Mouse (Mus musculus): ENCODE data around the gene Krt39. TPM values are rescaled to one million over a fixed set of nuclear protein-coding genes. Genes with fewer than 3 reads are reported as not detected.

Gene Krt39
- polyA plus RNA-seq, 1 experiment: not detected

GRCm38 (mm10) chr11:99493574-99493850, 27.6 kb downstream of the Krt39 start:
- WGBS: 18% methylated on average over 5 of the region's 5 CpGs
- H3K27ac ChIP-seq (ENCODE audit: insufficient read depth, low read depth, low read length): peak overlapping the region; percentile 60; the same call in 1 of the 2 replicates

GRCm38 (mm10) chr11:99492733-99493573, 28.2 kb downstream of the Krt39 start, which contains the start of gene Krt23:
Gene Krt23, minus strand, starts transcription at chr11:99493137.
- TF ChIP-seq POLR2A (IDR thresholded peaks at IDR 0.05; ENCODE audit: low read depth, low read length): no peak
- TF ChIP-seq CTCF (IDR thresholded peaks at IDR 0.05; ENCODE audit: extremely low read depth, insufficient read length, insufficient replicate concordance, low read depth, low read length): no peak
- Histone ChIP-seq H3K4me1 (ENCODE audit: control insufficient read depth, insufficient read depth, insufficient read length, low read length) (peaks cover 31% of the 10 kb centered on the region), H3K4me3 (ENCODE audit: low read depth, low read length) (peak within 1 kb of the TSS; percentile 43), H3K27ac (ENCODE audit: insufficient read depth, low read depth, low read length) (peak within 1 kb of the TSS; percentile 60; the same call in 1 of the 2 replicates), H3K27me3 (ENCODE audit: control insufficient read depth, insufficient read depth, low read length) (no peaks in the 10 kb centered on the region), H3K36me3 (ENCODE audit: control insufficient read depth, insufficient read depth, low read length) (no peaks in the 10 kb centered on the region)
- WGBS: 35% methylated on average over 22 of the region's 22 CpGs

More at GRCm38 (mm10) chr11:99493574-99493850, 27.6 kb downstream of the Krt39 start:
- Histone ChIP-seq H3K27me3 (ENCODE audit: control insufficient read depth, insufficient read depth, low read length) (no peaks in the 10 kb centered on the region), H3K4me3 (ENCODE audit: low read depth, low read length) (no peak overlapping the region), H3K36me3 (ENCODE audit: control insufficient read depth, insufficient read depth, low read length) (no peaks in the 10 kb centered on the region), H3K4me1 (ENCODE audit: control insufficient read depth, insufficient read depth, insufficient read length, low read length) (peaks cover 31% of the 10 kb centered on the region)
- TF ChIP-seq POLR2A (IDR thresholded peaks at IDR 0.05; ENCODE audit: low read depth, low read length) (no peak), CTCF (IDR thresholded peaks at IDR 0.05; ENCODE audit: extremely low read depth, insufficient read length, insufficient replicate concordance, low read depth, low read length) (no peak)

- Histone ChIP-seq H3K4me3 (ENCODE audit: low read depth, low read length) (no peak overlapping the region), H3K36me3 (ENCODE audit: control insufficient read depth, insufficient read depth, low read length) (no peaks in the 10 kb centered on the region), H3K4me1 (ENCODE audit: control insufficient read depth, insufficient read depth, insufficient read length, low read length) (peaks cover 31% of the 10 kb centered on the region), H3K27ac (ENCODE audit: insufficient read depth, low read depth, low read length) (no peak overlapping the region), H3K27me3 (ENCODE audit: control insufficient read depth, insufficient read depth, low read length) (no peaks in the 10 kb centered on the region)
- 31% methylated on average over 8 of the region's 8 CpGs for WGBS
- TF ChIP-seq POLR2A (IDR thresholded peaks at IDR 0.05; ENCODE audit: low read depth, low read length) (no peak), CTCF (IDR thresholded peaks at IDR 0.05; ENCODE audit: extremely low read depth, insufficient read length, insufficient replicate concordance, low read depth, low read length) (no peak)
These were observed 30.1 kb downstream of the Krt39 start for GRCm38 (mm10) chr11:99491040-99491439.

GRCm38 (mm10) chr11:99490624-99491023, 30.5 kb downstream of the Krt39 start:
- H3K4me1 ChIP-seq (ENCODE audit: control insufficient read depth, insufficient read depth, insufficient read length, low read length): peaks cover 30% of the 10 kb centered on the region
- no peak overlapping the region for H3K27ac ChIP-seq (ENCODE audit: insufficient read depth, low read depth, low read length)
- WGBS: 23% methylated on average over 4 of the region's 4 CpGs
- no peak overlapping the region for H3K4me3 ChIP-seq (ENCODE audit: low read depth, low read length)
- H3K36me3 ChIP-seq (ENCODE audit: control insufficient read depth, insufficient read depth, low read length): no peaks in the 10 kb centered on the region
- TF ChIP-seq POLR2A (IDR thresholded peaks at IDR 0.05; ENCODE audit: low read depth, low read length): no peak
- TF ChIP-seq CTCF (IDR thresholded peaks at IDR 0.05; ENCODE audit: extremely low read depth, insufficient read length, insufficient replicate concordance, low read depth, low read length): no peak
- H3K27me3 ChIP-seq (ENCODE audit: control insufficient read depth, insufficient read depth, low read length): no peaks in the 10 kb centered on the region

- TF ChIP-seq POLR2A (IDR thresholded peaks at IDR 0.05; ENCODE audit: low read depth, low read length) (no peak), CTCF (IDR thresholded peaks at IDR 0.05; ENCODE audit: extremely low read depth, insufficient read length, insufficient replicate concordance, low read depth, low read length) (no peak)
- Histone ChIP-seq H3K4me3 (ENCODE audit: low read depth, low read length) (no peak overlapping the region), H3K36me3 (ENCODE audit: control insufficient read depth, insufficient read depth, low read length) (no peaks in the 10 kb centered on the region), H3K4me1 (ENCODE audit: control insufficient read depth, insufficient read depth, insufficient read length, low read length) (peaks cover 30% of the 10 kb centered on the region), H3K27ac (ENCODE audit: insufficient read depth, low read depth, low read length) (no peak overlapping the region), H3K27me3 (ENCODE audit: control insufficient read depth, insufficient read depth, low read length) (no peaks in the 10 kb centered on the region)
- 15% methylated on average over 3 of the region's 3 CpGs for WGBS
These were observed 31.9 kb downstream of the Krt39 start for GRCm38 (mm10) chr11:99489233-99489632.

GRCm38 (mm10) chr11:99474981-99475380, 46.2 kb downstream of the Krt39 start:
- Histone ChIP-seq H3K36me3 (ENCODE audit: control insufficient read depth, insufficient read depth, low read length) (no peaks in the 10 kb centered on the region), H3K27ac (ENCODE audit: insufficient read depth, low read depth, low read length) (no peak overlapping the region), H3K4me3 (ENCODE audit: low read depth, low read length) (no peak overlapping the region), H3K27me3 (ENCODE audit: control insufficient read depth, insufficient read depth, low read length) (no peaks in the 10 kb centered on the region), H3K4me1 (ENCODE audit: control insufficient read depth, insufficient read depth, insufficient read length, low read length) (peaks cover 2% of the 10 kb centered on the region; the same call in 1 of the 2 replicates)
- 34% methylated on average over 3 of the region's 3 CpGs for whole genome bisulfite sequencing
- no peak for TF ChIP-seq POLR2A (IDR thresholded peaks at IDR 0.05; ENCODE audit: low read depth, low read length)

GRCm38 (mm10) chr11:99473433-99473832, 47.7 kb downstream of the Krt39 start:
- no peaks in the 10 kb centered on the region for H3K27me3 ChIP-seq (ENCODE audit: control insufficient read depth, insufficient read depth, low read length)
- H3K4me3 ChIP-seq (ENCODE audit: low read depth, low read length): no peak overlapping the region
- TF ChIP-seq CTCF (IDR thresholded peaks at IDR 0.05; ENCODE audit: extremely low read depth, insufficient read length, insufficient replicate concordance, low read depth, low read length): no peak
- TF ChIP-seq POLR2A (IDR thresholded peaks at IDR 0.05; ENCODE audit: low read depth, low read length): no peak
- H3K4me1 ChIP-seq (ENCODE audit: control insufficient read depth, insufficient read depth, insufficient read length, low read length): peaks cover 4% of the 10 kb centered on the region; the same call in 1 of the 2 replicates
- no peak overlapping the region for H3K27ac ChIP-seq (ENCODE audit: insufficient read depth, low read depth, low read length)
- WGBS: 19% methylated on average over 6 of the region's 6 CpGs
- H3K36me3 ChIP-seq (ENCODE audit: control insufficient read depth, insufficient read depth, low read length): no peaks in the 10 kb centered on the region

Data from small intestine, adult 2 months (tissue).